ENCODE assay signal across 23 mouse cellular contexts in genomic region chr14:73878866-73879419, GRCm38 (mm10).
"Had no signal": no experiment of that assay in that cellular context is flagged by ENCODE, and none has a peak within 500 bp of the region (broad histone marks: within the 10 kb centered on the region; RNA-seq: fewer than 3 reads in every experiment).

No protein-coding gene starts in this region.

- H3K4me1 ChIP-seq: heart, embryonic 13.5 days; heart, embryonic 15.5 days; hindbrain, embryonic 13.5 days; hindbrain, embryonic 15.5 days; limb, embryonic 13.5 days; limb, embryonic 15.5 days; liver, embryonic 12.5 days had no signal

- H3K27me3 ChIP-seq: heart, embryonic 13.5 days; heart, embryonic 15.5 days; hindbrain, embryonic 13.5 days; hindbrain, embryonic 15.5 days; limb, embryonic 15.5 days; liver, embryonic 12.5 days had no signal

- H3K27ac ChIP-seq: heart, adult 2 months; heart, embryonic 13.5 days; heart, embryonic 15.5 days; hindbrain, embryonic 13.5 days; hindbrain, embryonic 15.5 days; hindbrain, postnatal 0 days; limb, embryonic 13.5 days; limb, embryonic 15.5 days; liver, embryonic 12.5 days; liver, embryonic 14.5 days had no signal

- DNase-seq: gastrocnemius, postnatal 14 days; gastrocnemius, postnatal 36 days; heart, adult 11 months; heart, adult 2 months; heart, postnatal 14 days; heart, postnatal 36 days; kidney, adult 18-20 months; kidney, adult 8-10 months; kidney, postnatal 10 days; layer of hippocampus, adult 9-11 months; layer of hippocampus, postnatal 36 days; left cerebral cortex, postnatal 4 days had no signal

- H3K4me3 ChIP-seq: heart, adult 2 months; heart, embryonic 13.5 days; heart, embryonic 15.5 days; hindbrain, embryonic 13.5 days; hindbrain, embryonic 15.5 days; limb, embryonic 13.5 days; limb, embryonic 15.5 days; liver, embryonic 12.5 days had no signal

- H3K9ac ChIP-seq: heart, embryonic 13.5 days; heart, embryonic 15.5 days; hindbrain, embryonic 13.5 days; hindbrain, embryonic 15.5 days; limb, embryonic 13.5 days; limb, embryonic 15.5 days; liver, embryonic 12.5 days; liver, embryonic 14.5 days had no signal

- H3K4me2 ChIP-seq: heart, embryonic 11.5 days; heart, embryonic 13.5 days; heart, embryonic 15.5 days; hindbrain, embryonic 13.5 days; hindbrain, embryonic 15.5 days; limb, embryonic 13.5 days; limb, embryonic 15.5 days; liver, embryonic 12.5 days had no signal

- ATAC-seq: hindbrain, postnatal 0 days; intestine, embryonic 16.5 days; liver, embryonic 12.5 days had no signal

- H3K36me3 ChIP-seq: heart, embryonic 13.5 days; heart, embryonic 15.5 days; hindbrain, embryonic 13.5 days; hindbrain, embryonic 15.5 days; limb, embryonic 13.5 days; limb, embryonic 15.5 days; liver, embryonic 12.5 days had no signal

- H3K9me3 ChIP-seq: heart, embryonic 13.5 days; heart, embryonic 15.5 days; hindbrain, embryonic 13.5 days; hindbrain, embryonic 15.5 days; limb, embryonic 13.5 days; limb, embryonic 15.5 days; liver, embryonic 12.5 days had no signal
